Mouse (Mus musculus) hindbrain, embryonic 16.5 days (tissue): ENCODE results near the gene Rnpepl1. TPM values are rescaled to one million over a fixed set of nuclear protein-coding genes. Genes with fewer than 3 reads are reported as not detected.

Experiments
- ATAC-seq: fragments of 200-750 bp; cut with Nextera tagmentation; 2 replicates; pipeline ENCODE4 v1.8.0; 2017; ENCODE audit warnings: moderate TSS enrichment, moderate library complexity
- H3K27ac ChIP-seq: fragments of 300-500 bp; sonication (generic); 2 replicates; pipeline ENCODE4 v1.5.1; 2014; ENCODE audit warnings: low read depth, mild to moderate bottlenecking, control low read depth, low read length, moderate library complexity
- H3K27me3 ChIP-seq: fragments of 300-500 bp; sonication (generic); replicated peaks from 2 replicates; pipeline ENCODE4 v1.6.1; 2014; ENCODE audit warnings: low read length; ENCODE audit not compliant: control insufficient read depth, insufficient read depth
- H3K36me3 ChIP-seq: fragments of 300-500 bp; sonication (generic); 2 replicates; pipeline ENCODE4 v1.6.1; 2014; ENCODE audit warnings: mild to moderate bottlenecking, low read length, moderate library complexity, mixed read lengths; ENCODE audit not compliant: control insufficient read depth, insufficient read depth
- H3K4me1 ChIP-seq: fragments of 300-500 bp; sonication (generic); 2 replicates; pipeline ENCODE4 v1.6.1; 2014; ENCODE audit warnings: low read depth, low read length; ENCODE audit not compliant: control insufficient read depth, insufficient read depth
- H3K4me2 ChIP-seq: fragments of 300-500 bp; sonication (generic); 2 replicates; pipeline ENCODE4 v1.6.1; 2014; ENCODE audit warnings: mild to moderate bottlenecking, low read length, control low read depth, moderate library complexity
- H3K4me3 ChIP-seq: fragments of 300-500 bp; sonication (generic); 2 replicates; pipeline ENCODE4 v1.5.1; 2014; ENCODE audit warnings: mild to moderate bottlenecking, low read length, control low read depth, moderate library complexity
- H3K9ac ChIP-seq: fragments of 300-500 bp; sonication (generic); 2 replicates; pipeline ENCODE4 v1.6.1; 2014; ENCODE audit warnings: low read depth, mild to moderate bottlenecking, control low read depth, low read length, moderate library complexity
- H3K9me3 ChIP-seq: fragments of 300-500 bp; sonication (generic); 2 replicates; pipeline ENCODE4 v1.6.1; 2014; ENCODE audit warnings: mild to moderate bottlenecking, low read length, moderate library complexity; ENCODE audit not compliant: control insufficient read depth
- WGBS: fragments of 180-500 bp; shearing (Covaris S2); extraction: QIAGEN DNeasy Blood & Tissue Kit; methylation state at CpG from one replicate; pipeline ENCODE4 v1.1.7; 2014; 5-methylcytosine and 5-hydroxymethylcytosine counted together
- polyA plus RNA-seq: library from polyadenylated mRNA; unstranded; fragments of >200 nt; fragmentation: Nextera tagmentation; extraction: Ambion mirVana; gene quantifications from 2 replicates; pipeline ENCODE4 v1.2.1, GENCODE M21; 2015

The Rnpepl1 gene
- polyA plus RNA-seq, 1 experiment from 2014 or later: 16.8 TPM

DNA sequence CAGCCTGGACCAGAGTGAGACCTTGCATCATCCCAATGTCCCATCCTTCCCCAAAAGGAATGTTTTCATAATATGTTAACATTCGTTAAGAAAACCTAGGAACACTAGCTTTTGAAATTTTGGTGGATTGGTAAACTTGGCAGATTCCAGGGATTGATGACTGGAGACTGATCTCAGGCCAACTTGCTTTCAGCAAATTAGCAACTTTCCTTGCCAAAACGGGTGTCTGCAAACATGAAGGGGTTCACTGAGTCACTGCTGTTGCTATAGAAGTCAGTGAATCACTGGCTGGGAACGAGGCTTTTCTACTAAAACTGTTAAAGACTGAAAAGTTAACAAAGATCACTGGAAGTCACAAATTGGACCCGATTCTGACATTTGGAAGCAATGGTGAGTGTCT lies 7.0 kb upstream of the Rnpepl1 start:
- H3K4me3 ChIP-seq: no peak overlapping the region
- peaks cover 2% of the 10 kb centered on the region; the same call in 1 of the 2 replicates for H3K27me3 ChIP-seq
- whole genome bisulfite sequencing: 68% methylated on average over 4 of the region's 4 CpGs
- no peak overlapping the region for H3K4me2 ChIP-seq
- H3K9ac ChIP-seq: no peak overlapping the region
- H3K36me3 ChIP-seq: no peaks in the 10 kb centered on the region
- peaks cover 18% of the 10 kb centered on the region for H3K4me1 ChIP-seq
- no peaks in the 10 kb centered on the region for H3K9me3 ChIP-seq
- no peak overlapping the region for H3K27ac ChIP-seq
- no peak for ATAC-seq

DNA sequence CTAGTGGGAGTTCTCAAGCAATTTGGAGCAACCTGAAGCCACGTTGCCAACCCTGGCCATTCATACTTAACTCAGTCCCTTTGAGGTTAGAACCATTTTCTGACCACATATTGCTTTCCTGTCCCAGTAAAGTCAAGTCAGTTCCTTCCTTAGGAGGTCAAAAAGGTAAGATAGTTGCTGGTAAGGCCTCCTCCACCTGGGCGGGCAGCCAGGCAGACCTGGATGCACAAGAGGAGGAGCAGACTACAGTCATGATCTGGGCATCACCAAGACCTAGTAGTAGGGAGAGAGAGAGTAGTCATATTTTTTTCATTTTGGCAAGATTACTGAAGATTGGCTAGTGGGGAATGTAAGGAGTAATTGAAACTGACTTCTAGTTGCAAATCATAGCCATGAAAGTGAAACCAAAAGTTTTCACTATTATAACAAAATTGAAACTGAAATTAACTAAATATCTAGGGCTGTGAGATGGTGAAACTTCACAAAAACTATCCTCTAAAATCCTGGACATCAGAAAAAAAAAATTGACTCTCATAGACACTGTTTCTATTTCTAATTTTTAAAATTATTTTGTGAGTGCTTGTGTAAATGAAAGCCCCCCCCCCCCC lies 4.8 kb upstream of the Rnpepl1 start:
- ATAC-seq: no peak
- H3K9me3 ChIP-seq: no peaks in the 10 kb centered on the region
- H3K27me3 ChIP-seq: peaks cover 2% of the 10 kb centered on the region; the same call in 1 of the 2 replicates
- no peaks in the 10 kb centered on the region for H3K36me3 ChIP-seq
- H3K9ac ChIP-seq: no peak overlapping the region
- no peak overlapping the region for H3K4me3 ChIP-seq
- H3K27ac ChIP-seq: no peak overlapping the region
- H3K4me1 ChIP-seq: peaks cover 27% of the 10 kb centered on the region
- 95% methylated on average over 2 of the region's 2 CpGs for WGBS
- H3K4me2 ChIP-seq: no peak overlapping the region; the same call in 1 of the 2 replicates

DNA sequence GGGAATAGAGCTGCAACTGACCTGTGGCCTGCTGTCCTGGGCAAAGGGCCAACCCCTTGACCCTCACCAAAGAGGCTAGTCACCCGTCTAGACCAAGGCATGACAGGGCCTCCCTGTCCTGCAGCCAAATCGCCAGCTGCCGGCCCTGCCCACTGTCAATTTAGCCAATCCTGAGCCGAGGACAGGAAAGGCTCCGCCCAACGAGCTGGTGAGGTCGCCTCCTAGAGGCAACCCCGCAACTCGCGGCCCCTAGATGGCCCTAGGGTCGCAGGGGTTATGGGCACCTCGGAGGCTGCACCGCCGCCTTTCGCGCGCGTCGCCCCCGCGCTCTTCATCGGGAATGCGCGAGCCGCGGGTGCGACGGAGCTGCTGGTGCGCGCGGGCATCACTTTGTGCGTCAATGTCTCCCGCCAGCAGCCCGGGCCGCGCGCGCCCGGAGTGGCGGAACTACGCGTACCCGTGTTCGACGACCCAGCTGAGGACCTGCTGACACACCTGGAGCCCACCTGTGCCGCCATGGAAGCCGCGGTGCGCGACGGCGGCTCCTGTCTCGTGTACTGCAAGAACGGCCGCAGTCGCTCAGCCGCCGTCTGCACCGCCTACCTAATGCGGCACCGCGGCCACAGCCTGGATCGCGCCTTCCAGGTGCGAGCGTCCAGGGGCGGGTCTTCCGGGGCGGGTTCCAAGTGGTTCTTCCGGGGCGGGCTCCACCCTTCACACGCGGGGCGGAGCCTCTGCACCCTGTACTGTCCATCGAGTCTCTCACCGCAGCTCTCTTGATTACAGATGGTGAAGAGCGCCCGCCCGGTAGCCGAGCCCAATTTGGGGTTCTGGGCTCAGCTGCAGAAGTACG lies 3.6 kb upstream of the Rnpepl1 start, which contains the start of gene Dusp28:
TSS of gene Dusp28 (plus strand) at position 203 of the 853 bp plus-strand sequence.
- H3K27me3 ChIP-seq: no peaks in the 10 kb centered on the region
- H3K9me3 ChIP-seq: no peaks in the 10 kb centered on the region
- no peaks in the 10 kb centered on the region for H3K36me3 ChIP-seq
- peak within 1 kb of the TSS; percentile 84 for H3K9ac ChIP-seq
- ATAC-seq: peak; percentile 91
- under 1% methylated on average over 67 of the region's 81 CpGs for WGBS
- peak within 1 kb of the TSS; percentile 93 for H3K27ac ChIP-seq
- H3K4me3 ChIP-seq: peak within 1 kb of the TSS; percentile 83
- peak within 1 kb of the TSS; percentile 90 for H3K4me2 ChIP-seq
- H3K4me1 ChIP-seq: peaks cover 31% of the 10 kb centered on the region

DNA sequence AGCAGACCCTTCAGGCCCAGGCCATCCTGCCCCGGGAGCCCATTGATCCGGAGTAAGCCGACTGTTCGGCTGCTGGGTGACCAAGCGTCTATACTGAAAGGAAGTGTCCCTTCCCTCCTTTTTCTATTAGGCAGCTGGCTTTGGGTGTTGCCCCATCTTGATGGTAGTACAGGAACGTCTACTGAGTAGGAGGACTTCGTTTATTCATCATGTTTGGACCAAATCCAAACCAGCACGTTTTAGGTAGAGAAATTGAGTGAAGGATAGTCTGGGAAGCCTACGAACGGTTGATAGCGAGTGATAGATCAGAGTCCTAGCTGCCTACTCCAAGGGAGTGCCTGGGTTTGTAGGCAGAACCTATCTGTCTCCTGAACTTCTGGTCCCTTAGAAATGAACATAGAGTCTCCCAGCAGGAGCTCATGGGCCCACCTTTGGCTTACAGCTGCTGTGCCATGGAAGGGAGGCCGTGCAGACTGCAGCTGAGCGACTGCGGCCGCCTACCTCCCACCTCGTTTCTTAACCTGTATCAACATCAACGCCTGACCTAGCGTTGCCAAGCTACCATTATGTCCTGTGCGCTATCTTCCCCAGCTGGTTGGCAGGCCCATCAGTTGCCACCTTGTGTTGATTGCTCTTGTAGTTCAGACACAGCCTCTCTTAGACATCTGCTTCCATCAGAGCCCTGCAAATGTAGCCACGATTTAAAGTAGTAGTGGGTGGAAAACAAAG lies 2.8 kb upstream of the Rnpepl1 start:
- peak overlapping the region; percentile 90 for H3K4me2 ChIP-seq
- peak overlapping the region; percentile 83 for H3K4me3 ChIP-seq
- ATAC-seq: no peak
- H3K4me1 ChIP-seq: peaks cover 35% of the 10 kb centered on the region
- WGBS: 45% methylated on average over 20 of the region's 20 CpGs
- peak overlapping the region; percentile 84 for H3K9ac ChIP-seq
- H3K36me3 ChIP-seq: no peaks in the 10 kb centered on the region
- no peaks in the 10 kb centered on the region for H3K27me3 ChIP-seq
- H3K27ac ChIP-seq: peak overlapping the region; percentile 93
- no peaks in the 10 kb centered on the region for H3K9me3 ChIP-seq

DNA sequence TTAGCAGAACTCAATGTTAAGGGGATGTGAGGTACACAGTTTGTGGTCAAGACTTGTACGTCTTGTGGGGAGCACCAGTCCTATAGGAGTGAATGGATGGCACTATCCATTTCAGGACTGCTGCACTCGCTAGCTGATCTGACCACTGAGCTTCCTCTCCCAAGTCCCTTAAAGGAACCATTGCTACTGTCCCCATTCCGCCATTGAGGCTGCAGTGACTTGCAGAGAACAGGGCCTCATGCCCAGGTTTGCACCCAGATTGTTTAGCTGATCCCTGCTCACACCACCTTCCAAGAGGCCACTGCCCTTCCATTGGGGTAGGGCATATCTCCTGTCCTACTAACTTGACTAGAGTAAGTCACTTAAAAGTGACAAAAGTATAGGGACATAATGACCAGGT lies 1.9 kb upstream of the Rnpepl1 start:
- no peak overlapping the region for H3K4me3 ChIP-seq
- H3K9ac ChIP-seq: no peak overlapping the region
- no peaks in the 10 kb centered on the region for H3K9me3 ChIP-seq
- no peak overlapping the region for H3K4me2 ChIP-seq
- no peak overlapping the region for H3K27ac ChIP-seq
- peaks cover 36% of the 10 kb centered on the region for H3K4me1 ChIP-seq
- no peak for ATAC-seq
- WGBS: 96% methylated on average over 3 of the region's 3 CpGs
- no peaks in the 10 kb centered on the region for H3K36me3 ChIP-seq
- no peaks in the 10 kb centered on the region for H3K27me3 ChIP-seq

DNA sequence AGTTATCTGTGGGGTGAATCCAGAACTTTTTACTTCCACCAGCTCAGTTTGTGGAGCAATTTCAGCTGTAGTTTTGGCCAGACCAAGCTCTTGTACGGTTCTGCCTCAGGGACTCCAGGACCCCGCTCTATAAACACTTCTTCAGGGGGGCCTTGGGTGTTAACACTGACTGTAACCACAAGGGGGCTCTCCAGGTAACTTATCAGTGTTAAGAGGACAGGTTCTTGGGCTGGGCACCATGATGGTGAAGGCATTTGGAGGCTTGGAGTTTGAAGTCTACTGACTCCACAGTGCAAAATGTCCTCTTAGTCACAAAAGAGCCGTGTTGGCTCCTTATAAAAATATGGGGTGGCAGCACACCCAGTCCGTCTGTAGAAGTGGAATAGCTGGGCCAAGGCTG lies 1.5 kb upstream of the Rnpepl1 start:
- H3K36me3 ChIP-seq: no peaks in the 10 kb centered on the region
- no peak overlapping the region for H3K9ac ChIP-seq
- no peaks in the 10 kb centered on the region for H3K27me3 ChIP-seq
- peaks cover 36% of the 10 kb centered on the region for H3K4me1 ChIP-seq
- H3K4me2 ChIP-seq: no peak overlapping the region
- H3K4me3 ChIP-seq: no peak overlapping the region
- no peak overlapping the region for H3K27ac ChIP-seq
- 55% methylated on average over 4 of the region's 4 CpGs for WGBS
- H3K9me3 ChIP-seq: no peaks in the 10 kb centered on the region
- ATAC-seq: no peak

DNA sequence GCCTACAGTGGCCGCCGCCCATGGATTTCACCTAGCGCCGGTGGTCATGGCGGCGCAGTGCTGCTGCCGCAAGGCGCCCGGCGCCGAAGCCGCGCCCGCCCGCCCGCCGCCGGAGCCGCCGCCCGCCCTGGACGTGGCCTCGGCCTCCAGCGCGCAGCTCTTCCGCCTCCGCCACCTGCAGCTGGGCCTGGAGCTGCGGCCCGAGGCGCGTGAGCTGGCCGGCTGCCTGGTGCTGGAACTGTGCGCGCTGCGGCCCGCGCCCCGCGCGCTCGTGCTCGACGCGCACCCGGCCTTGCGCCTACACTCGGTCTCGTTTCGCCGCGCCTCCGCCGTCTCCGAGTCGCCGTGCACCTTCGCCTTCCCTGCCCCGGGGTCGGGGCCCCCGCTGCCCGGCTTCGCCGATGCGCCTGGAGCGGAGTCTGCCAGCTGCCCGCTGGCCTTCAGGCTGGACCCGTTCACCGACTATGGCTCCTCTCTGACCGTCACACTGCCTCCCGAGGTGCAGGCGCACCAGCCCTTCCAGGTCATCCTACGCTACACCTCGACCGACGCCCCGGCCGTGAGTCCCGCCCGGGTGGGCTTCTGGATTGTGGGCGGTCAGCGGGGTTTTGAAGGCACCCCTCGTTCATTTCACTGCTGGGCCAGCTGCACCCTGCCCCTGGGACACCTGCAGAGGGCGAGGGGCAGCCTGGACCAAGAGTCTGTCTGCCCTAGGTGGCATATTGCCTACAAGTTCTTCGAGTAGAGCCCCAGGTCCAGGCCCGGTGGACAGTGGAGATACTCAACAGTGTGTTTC lies 540 bp downstream of the Rnpepl1 start:
- peak; percentile 25 for ATAC-seq
- H3K27me3 ChIP-seq: no peaks in the 10 kb centered on the region
- WGBS: 2% methylated on average over 66 of the region's 85 CpGs
- H3K36me3 ChIP-seq: peaks cover 11% of the 10 kb centered on the region
- peaks cover 36% of the 10 kb centered on the region for H3K4me1 ChIP-seq
- H3K9ac ChIP-seq: peak overlapping the region; percentile 91
- H3K27ac ChIP-seq: peak overlapping the region; percentile 94
- peak overlapping the region; percentile 95 for H3K4me2 ChIP-seq
- no peaks in the 10 kb centered on the region for H3K9me3 ChIP-seq
- H3K4me3 ChIP-seq: peak overlapping the region; percentile 85

DNA sequence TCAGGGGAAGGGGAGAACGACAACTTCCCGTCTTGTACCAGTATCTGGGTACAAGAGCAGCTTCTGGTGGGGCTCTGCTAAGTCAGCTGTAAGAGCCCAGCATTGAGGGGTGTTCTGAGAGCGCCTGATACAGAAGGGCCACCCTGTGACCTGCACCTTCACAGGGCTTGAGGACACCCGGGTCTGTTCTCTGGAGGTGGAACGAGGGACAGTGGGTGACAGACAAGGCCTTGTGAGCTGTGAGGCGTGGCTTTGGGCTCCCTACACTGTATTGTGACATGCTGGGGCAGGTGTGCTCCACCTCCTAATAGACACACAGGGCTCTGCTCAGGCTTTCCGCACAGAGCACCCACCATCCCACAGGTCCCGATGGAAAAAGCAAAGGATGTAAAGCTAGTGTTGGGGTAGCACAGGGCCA lies 1.1 kb downstream of the Rnpepl1 start:
- ATAC-seq: no peak
- H3K27ac ChIP-seq: peak overlapping the region; percentile 94
- H3K9me3 ChIP-seq: no peaks in the 10 kb centered on the region
- 33% methylated on average over 8 of the region's 8 CpGs for WGBS
- peak overlapping the region; percentile 95 for H3K4me2 ChIP-seq
- H3K4me1 ChIP-seq: peaks cover 33% of the 10 kb centered on the region
- no peaks in the 10 kb centered on the region for H3K27me3 ChIP-seq
- H3K4me3 ChIP-seq: peak overlapping the region; percentile 85
- H3K9ac ChIP-seq: peak overlapping the region; percentile 91
- peaks cover 17% of the 10 kb centered on the region for H3K36me3 ChIP-seq
